Mouse (Mus musculus) heart, postnatal 0 days (tissue): ENCODE results near the gene Rhoh. TPM values are rescaled to one million over a fixed set of nuclear protein-coding genes. Genes with fewer than 3 reads are reported as not detected.

Source experiments
- ATAC-seq: fragments of 200-750 bp; cut with Nextera tagmentation; 2 replicates; pipeline ENCODE4 v1.8.0; 2017; ENCODE audit warnings: low read depth, moderate number of reproducible peaks, moderate library complexity; ENCODE audit not compliant: insufficient read depth
- DNase-seq: peaks from one replicate; pipeline ENCODE4 v3.0.0-alpha.2; 2016; ENCODE audit warnings: low spot score
- H3K27ac ChIP-seq: fragments of 300-500 bp; sonication (generic); 2 replicates; pipeline ENCODE4 v1.5.1; 2014; ENCODE audit warnings: low read depth, mild to moderate bottlenecking
- H3K27me3 ChIP-seq: fragments of 300-500 bp; sonication (generic); 2 replicates; pipeline ENCODE4 v1.6.1; 2014; ENCODE audit warnings: low read length, mixed read lengths; ENCODE audit not compliant: control insufficient read depth, insufficient read depth
- H3K36me3 ChIP-seq: fragments of 300-500 bp; sonication (generic); replicated peaks from 2 replicates; pipeline ENCODE4 v1.6.1; 2014; ENCODE audit warnings: low read length, mixed read lengths; ENCODE audit not compliant: control insufficient read depth, insufficient read depth
- H3K4me1 ChIP-seq: fragments of 300-500 bp; sonication (generic); 2 replicates; pipeline ENCODE4 v1.6.1; 2014; ENCODE audit warnings: antibody characterized with exemption; ENCODE audit not compliant: control insufficient read depth, insufficient read depth
- H3K4me2 ChIP-seq: fragments of 300-500 bp; sonication (generic); 2 replicates; pipeline ENCODE4 v1.6.1; 2014; ENCODE audit warnings: low read depth, mild to moderate bottlenecking, low read length, moderate library complexity
- H3K4me3 ChIP-seq: fragments of 300-500 bp; sonication (generic); 2 replicates; pipeline ENCODE4 v1.5.1; 2014; ENCODE audit warnings: low read depth, low read length
- H3K9ac ChIP-seq: fragments of 300-500 bp; sonication (generic); replicated peaks from 2 replicates; pipeline ENCODE4 v1.6.1; 2014; ENCODE audit warnings: low read depth, low read length, mixed read lengths
- H3K9me3 ChIP-seq: fragments of 300-500 bp; sonication (generic); replicated peaks from 2 replicates; pipeline ENCODE4 v1.6.1; 2016; ENCODE audit warnings: low read length; ENCODE audit not compliant: control insufficient read depth
- CTCF ChIP-seq: IDR thresholded peaks from 2 replicates; pipeline ENCODE4 v1.5.1; 2016; ENCODE audit warnings: antibody characterized with exemption, control low read depth, low read depth
- EP300 ChIP-seq: IDR thresholded peaks from 2 replicates; pipeline ENCODE4 v1.6.1; 2016; ENCODE audit warnings: antibody characterized with exemption, low read depth
- WGBS: fragments of 180-500 bp; shearing (Covaris S2); extraction: QIAGEN DNeasy Blood & Tissue Kit; methylation state at CpG from one replicate; pipeline ENCODE4 v1.1.7; 2014; 5-methylcytosine and 5-hydroxymethylcytosine counted together
- polyA plus RNA-seq: library from polyadenylated mRNA; unstranded; fragments of >200 nt; fragmentation: Nextera tagmentation; extraction: Ambion mirVana; gene quantifications from 2 replicates; pipeline ENCODE4 v1.2.1, GENCODE M21; 2015
- total RNA-seq: library from RNA; depleted of rRNA; stranded (reverse); fragments of >200 nt; gene quantifications from 2 replicates; pipeline ENCODE4 v1.2.3, GENCODE M21; 2014; ENCODE audit warnings: low replicate concordance

Rhoh gene
- total and polyA plus RNA-seq, 2 experiments from 2014 or later = 0.34 to 0.41 TPM

GRCm38 (mm10) chr5:65900113-65900512 is 39.1 kb downstream of the Rhoh start:
- H3K9me3 ChIP-seq = peaks cover 19% of the 10 kb centered on the region; the same call in 1 of the 2 replicates
- 87% methylated on average over 6 of the region's 6 CpGs for WGBS
- H3K36me3 ChIP-seq = no peaks in the 10 kb centered on the region
- no peak overlapping the region for H3K9ac ChIP-seq
- ATAC-seq (no peak), DNase-seq (no peak)
- H3K4me2 ChIP-seq = no peak overlapping the region
- H3K4me1 ChIP-seq = peaks cover 4% of the 10 kb centered on the region; the same call in 1 of the 2 replicates
- H3K4me3 ChIP-seq = no peak overlapping the region
- no peaks in the 10 kb centered on the region for H3K27me3 ChIP-seq
- TF ChIP-seq CTCF = no peak
- no peak for TF ChIP-seq EP300
- no peak overlapping the region; the same call in 1 of the 2 replicates for H3K27ac ChIP-seq

GRCm38 (mm10) chr5:65900862-65901265 is 39.9 kb downstream of the Rhoh start:
- TF ChIP-seq CTCF = no peak; the same call in 1 of the 2 replicates
- TF ChIP-seq EP300 = no peak
- H3K4me2 ChIP-seq = no peak overlapping the region; the same call in 1 of the 2 replicates
- DNase-seq = peak; percentile 50
- H3K27me3 ChIP-seq = no peaks in the 10 kb centered on the region
- peak; percentile 73 for ATAC-seq
- H3K9ac ChIP-seq = no peak overlapping the region
- no peaks in the 10 kb centered on the region for H3K36me3 ChIP-seq
- 28% methylated on average over 7 of the region's 7 CpGs for WGBS
- H3K27ac ChIP-seq = peak overlapping the region; percentile 19; the same call in 1 of the 2 replicates
- peaks cover 23% of the 10 kb centered on the region; the same call in 1 of the 2 replicates for H3K9me3 ChIP-seq
- no peak overlapping the region for H3K4me3 ChIP-seq
- peaks cover 4% of the 10 kb centered on the region; the same call in 1 of the 2 replicates for H3K4me1 ChIP-seq

- Histone ChIP-seq H3K9ac (no peak overlapping the region), H3K9me3 (peaks cover 27% of the 10 kb centered on the region; the same call in 1 of the 2 replicates), H3K4me3 (no peak overlapping the region), H3K4me2 (no peak overlapping the region), H3K27ac (no peak overlapping the region), H3K4me1 (no peaks in the 10 kb centered on the region; the same call in 1 of the 2 replicates), H3K36me3 (no peaks in the 10 kb centered on the region), H3K27me3 (no peaks in the 10 kb centered on the region)
- DNase-seq (no peak), ATAC-seq (no peak)
- 83% methylated on average over 10 of the region's 10 CpGs for WGBS
- TF ChIP-seq EP300 (no peak), CTCF (no peak)
Measured at GRCm38 (mm10) chr5:65901868-65902418, 40.9 kb downstream of the Rhoh start.

- no peak overlapping the region for H3K4me2 ChIP-seq
- no peaks in the 10 kb centered on the region; the same call in 1 of the 2 replicates for H3K4me1 ChIP-seq
- H3K9ac ChIP-seq = no peak overlapping the region
- DNase-seq (no peak), ATAC-seq (no peak)
- no peak overlapping the region for H3K27ac ChIP-seq
- peaks cover 27% of the 10 kb centered on the region; the same call in 1 of the 2 replicates for H3K9me3 ChIP-seq
- WGBS = 68% methylated on average over 9 of the region's 9 CpGs
- no peaks in the 10 kb centered on the region for H3K27me3 ChIP-seq
- TF ChIP-seq EP300 (no peak), CTCF (no peak)
- H3K4me3 ChIP-seq = no peak overlapping the region
- no peaks in the 10 kb centered on the region for H3K36me3 ChIP-seq
Measured at GRCm38 (mm10) chr5:65902811-65903210, 41.8 kb downstream of the Rhoh start.

- DNase-seq = no peak
Measured at GRCm38 (mm10) chr5:65904476-65904875, 43.5 kb downstream of the Rhoh start.

More at GRCm38 (mm10) chr5:65904476-65904875, 43.5 kb downstream of the Rhoh start:
- Histone ChIP-seq H3K4me1 (no peaks in the 10 kb centered on the region; the same call in 1 of the 2 replicates), H3K9me3 (peaks cover 27% of the 10 kb centered on the region; the same call in 1 of the 2 replicates), H3K27me3 (no peaks in the 10 kb centered on the region), H3K36me3 (no peaks in the 10 kb centered on the region), H3K4me2 (no peak overlapping the region), H3K4me3 (no peak overlapping the region), H3K27ac (no peak overlapping the region), H3K9ac (no peak overlapping the region)
- no peak for ATAC-seq
- 87% methylated on average over 4 of the region's 4 CpGs for WGBS
- TF ChIP-seq CTCF (no peak), EP300 (no peak)
